Mouse (Mus musculus) testis, adult 2 months (tissue): ENCODE results near the gene Col25a1.

Experiments
- CTCF ChIP-seq: fragments of 200-500 bp; IDR thresholded peaks from 2 replicates; pipeline ENCODE4 v1.5.1; 2012; ENCODE audit warnings: low read depth, mild to moderate bottlenecking, inconsistent platforms, low read length, moderate library complexity; ENCODE audit not compliant: control insufficient read depth, insufficient read depth, insufficient replicate concordance
- POLR2A ChIP-seq: fragments of 200-500 bp; IDR thresholded peaks from 2 replicates; pipeline ENCODE4 v1.6.1; 2012; ENCODE audit warnings: low read depth, mild to moderate bottlenecking, inconsistent platforms, low read length, moderate library complexity; ENCODE audit not compliant: control insufficient read depth

GRCm38 (mm10) chr3:130617439-130617898, 486.2 kb downstream of the Col25a1 start, which contains the start of gene Etnppl:
- TF ChIP-seq CTCF (no peak), POLR2A (no peak)
